ENCODE assay signal across 7 mouse cellular contexts in genomic region chr15:25984734-25985492, GRCm38 (mm10). TPM values are rescaled to one million over a fixed set of nuclear protein-coding genes. Genes with fewer than 3 reads are reported as not detected.
DNase-seq lines count a peak whose midpoint lies in the region; ATAC-seq lines count a peak whose summit lies in the region.

No protein-coding gene starts in this region.

- H3K9me3 ChIP-seq in forebrain, embryonic 15.5 days = no peaks in the 10 kb centered on the region
- H3K9me3 ChIP-seq in liver, embryonic 12.5 days (replicated peaks) = no peaks in the 10 kb centered on the region
- no peaks in the 10 kb centered on the region for H3K9me3 ChIP-seq in neural tube, embryonic 15.5 days (replicated peaks)

- peak overlapping the region; percentile 64 for H3K9ac ChIP-seq in forebrain, embryonic 15.5 days (replicated peaks)
- H3K9ac ChIP-seq in liver, embryonic 12.5 days = peak overlapping the region; percentile 96
- peak overlapping the region; percentile 94 for H3K9ac ChIP-seq in neural tube, embryonic 15.5 days (replicated peaks)

- DNase-seq in left cerebral cortex, postnatal 4 days = peak; percentile 9
- no peak for DNase-seq in left cerebral cortex, adult 9 months (ENCODE audit: low spot score in 2 of 2)
- DNase-seq in c-Kit-positive CD71-positive TER-119-positive erythroid progenitor cells, embryonic 14.5 days (ENCODE audit: low spot score) = peak; percentile 19

- H3K4me1 ChIP-seq in forebrain, embryonic 15.5 days = peaks cover 27% of the 10 kb centered on the region
- H3K4me1 ChIP-seq in liver, embryonic 12.5 days = peaks cover 29% of the 10 kb centered on the region
- peaks cover 25% of the 10 kb centered on the region for H3K4me1 ChIP-seq in neural tube, embryonic 15.5 days

- peak overlapping the region; percentile 91 for H3K4me2 ChIP-seq in forebrain, embryonic 15.5 days (replicated peaks)
- peak overlapping the region; percentile 91 for H3K4me2 ChIP-seq in liver, embryonic 12.5 days
- peak overlapping the region; percentile 97 for H3K4me2 ChIP-seq in neural tube, embryonic 15.5 days

- WGBS in forebrain, embryonic 15.5 days = under 1% methylated on average over 71 of the region's 71 CpGs
- under 1% methylated on average over 71 of the region's 71 CpGs for WGBS in liver, embryonic 12.5 days (ENCODE audit: insufficient replicate concordance)
- under 1% methylated on average over 70 of the region's 71 CpGs for WGBS in neural tube, embryonic 15.5 days

- no peak; the same call in 1 of the 2 replicates for ATAC-seq in forebrain, embryonic 15.5 days (replicated peaks)
- no peak for ATAC-seq in liver, embryonic 12.5 days
- peak; percentile 43 for ATAC-seq in neural tube, embryonic 15.5 days (ENCODE audit: low FRiP score)
- no peak; the same call in 1 of the 2 replicates for ATAC-seq in monocyte, adult 5-6 weeks (replicated peaks; ENCODE audit: insufficient number of reproducible peaks, low FRiP score, low TSS enrichment, poor library complexity, severe bottlenecking)

- H3K27me3 ChIP-seq in forebrain, embryonic 15.5 days = no peaks in the 10 kb centered on the region
- H3K27me3 ChIP-seq in liver, embryonic 12.5 days (replicated peaks) = no peaks in the 10 kb centered on the region
- no peaks in the 10 kb centered on the region for H3K27me3 ChIP-seq in neural tube, embryonic 15.5 days (replicated peaks)

- intact Hi-C loops in left cerebral cortex, postnatal 4 days (cut with DNase I) = no loop called here

- H3K36me3 ChIP-seq in forebrain, embryonic 15.5 days = peaks cover 21% of the 10 kb centered on the region
- peaks cover 35% of the 10 kb centered on the region for H3K36me3 ChIP-seq in liver, embryonic 12.5 days
- H3K36me3 ChIP-seq in neural tube, embryonic 15.5 days = peaks cover 12% of the 10 kb centered on the region; the same call in 1 of the 2 replicates

- H3K27ac ChIP-seq in forebrain, embryonic 15.5 days (replicated peaks) = peak overlapping the region; percentile 87
- H3K27ac ChIP-seq in liver, embryonic 12.5 days = peak overlapping the region; percentile 95
- peak overlapping the region; percentile 91 for H3K27ac ChIP-seq in neural tube, embryonic 15.5 days (replicated peaks)

- peak overlapping the region; percentile 76 for H3K4me3 ChIP-seq in forebrain, embryonic 15.5 days
- peak overlapping the region; percentile 98 for H3K4me3 ChIP-seq in liver, embryonic 12.5 days
- peak overlapping the region; percentile 99 for H3K4me3 ChIP-seq in neural tube, embryonic 15.5 days (replicated peaks)

RNA-seq across cellular contexts. Expression of gene Zfp622, which starts 0.7 kb away (rescaled TPM):
- 10 to 100 TPM; 43.1 to 46.5 TPM for total RNA-seq in left cerebral cortex, postnatal 4 days (2021)
- polyA plus RNA-seq in forebrain, embryonic 15.5 days (2015; fragmentation: Nextera tagmentation; extraction: Ambion mirVana) = 33.5 and 37.7 TPM in 2 replicates
- 25.5 and 25.9 TPM in 2 replicates for polyA plus RNA-seq in liver, embryonic 12.5 days (2016; fragmentation: Nextera tagmentation; extraction: Ambion mirVana)
- polyA plus RNA-seq in neural tube, embryonic 15.5 days (2015; fragmentation: Nextera tagmentation; extraction: Ambion mirVana) = 35.2 and 37.4 TPM in 2 replicates
- 162 to 234 TPM (median 165 TPM) in 3 replicates for total RNA-seq in monocyte, adult 5-6 weeks (2017)

Comparison
In these comparisons a context has a peak if more than half of its experiments do, and no peak if none do; other contexts are left out.
1. DNase-seq: peak in left cerebral cortex, postnatal 4 days (single experiment) and c-Kit-positive CD71-positive TER-119-positive erythroid progenitor cells, embryonic 14.5 days (single experiment); none in left cerebral cortex, adult 9 months (0 of 2).
2. Peak in every context shown above with its lines, with median percentiles within 50 percentile points of each other: H3K27ac ChIP-seq, H3K4me2 ChIP-seq, H3K4me3 ChIP-seq and H3K9ac ChIP-seq.